Mouse (Mus musculus) thymus, adult 18-20 months (tissue): ENCODE data around the gene Gmip.

Source experiments
- DNase-seq, 2 experiments: peaks; one replicate each; pipeline ENCODE4 v3.0.0; 2022; ENCODE audit warnings: mixed read lengths in 2 of 2

Gene Gmip

GRCm38 (mm10) chr8:69864180-69864579, 55.7 kb downstream of the Gmip start:
- DNase-seq = no peak

- DNase-seq = no peak
Measured at GRCm38 (mm10) chr8:69867696-69868326, 59.3 kb downstream of the Gmip start.

- DNase-seq = no peak
Measured at GRCm38 (mm10) chr8:69870003-69870765, 61.7 kb downstream of the Gmip start.

- no peak for DNase-seq
Measured at GRCm38 (mm10) chr8:69870907-69871306, 62.4 kb downstream of the Gmip start.
